Mouse (Mus musculus) kidney, embryonic 14.5 days (tissue): ENCODE results near the gene Cers5. TPM values are rescaled to one million over a fixed set of nuclear protein-coding genes. Genes with fewer than 3 reads are reported as not detected.
A peak's percentile ranks its signal among the peaks of the same experiment; 100 is the strongest.

ENCODE experiments used
- ATAC-seq: fragments of 200-750 bp; cut with Nextera tagmentation; 2 replicates; pipeline ENCODE4 v1.8.0; 2017; ENCODE audit warnings: moderate number of reproducible peaks, mild to moderate bottlenecking, moderate TSS enrichment, moderate library complexity; ENCODE audit not compliant: low FRiP score, low TSS enrichment
- H3K27ac ChIP-seq: fragments of 300-500 bp; sonication (generic); 2 replicates; pipeline ENCODE4 v1.5.1; 2014; ENCODE audit warnings: low read depth, mild to moderate bottlenecking, low read length, moderate library complexity, mixed read lengths
- H3K27me3 ChIP-seq: fragments of 300-500 bp; sonication (generic); 2 replicates; pipeline ENCODE4 v1.6.1; 2014; ENCODE audit warnings: mild to moderate bottlenecking, low read length; ENCODE audit not compliant: control insufficient read depth, insufficient read depth
- H3K36me3 ChIP-seq: fragments of 300-500 bp; sonication (generic); 2 replicates; pipeline ENCODE4 v1.6.1; 2014; ENCODE audit warnings: low read length, mixed read lengths; ENCODE audit not compliant: control insufficient read depth, insufficient read depth
- H3K4me1 ChIP-seq: fragments of 300-500 bp; sonication (generic); 2 replicates; pipeline ENCODE4 v1.6.1; 2014; ENCODE audit warnings: low read length, mixed read lengths; ENCODE audit not compliant: control insufficient read depth, insufficient read depth
- H3K4me2 ChIP-seq: fragments of 300-500 bp; sonication (generic); replicated peaks from 2 replicates; pipeline ENCODE4 v1.6.1; 2014; ENCODE audit warnings: low read depth, mild to moderate bottlenecking, low read length
- H3K4me3 ChIP-seq: fragments of 300-500 bp; sonication (generic); 2 replicates; pipeline ENCODE4 v1.5.1; 2014; ENCODE audit warnings: mild to moderate bottlenecking, low read length
- H3K9ac ChIP-seq: fragments of 300-500 bp; sonication (generic); 2 replicates; pipeline ENCODE4 v1.6.1; 2014; ENCODE audit warnings: low read depth, mild to moderate bottlenecking, low read length, moderate library complexity
- H3K9me3 ChIP-seq: fragments of 300-500 bp; sonication (generic); 2 replicates; pipeline ENCODE4 v1.6.1; 2016; ENCODE audit warnings: low read length; ENCODE audit not compliant: control insufficient read depth
- WGBS: fragments of 180-500 bp; shearing (Covaris S2); extraction: QIAGEN DNeasy Blood & Tissue Kit; methylation state at CpG from one replicate; pipeline ENCODE4 v1.1.7; 2014; 5-methylcytosine and 5-hydroxymethylcytosine counted together
- polyA plus RNA-seq: library from polyadenylated mRNA; unstranded; fragments of >200 nt; fragmentation: Nextera tagmentation; extraction: Ambion mirVana; gene quantifications from 2 replicates; pipeline ENCODE4 v1.2.1, GENCODE M21; 2014

Gene Cers5
- polyA plus RNA-seq, 1 experiment from 2014 or later: 87.7 TPM

DNA sequence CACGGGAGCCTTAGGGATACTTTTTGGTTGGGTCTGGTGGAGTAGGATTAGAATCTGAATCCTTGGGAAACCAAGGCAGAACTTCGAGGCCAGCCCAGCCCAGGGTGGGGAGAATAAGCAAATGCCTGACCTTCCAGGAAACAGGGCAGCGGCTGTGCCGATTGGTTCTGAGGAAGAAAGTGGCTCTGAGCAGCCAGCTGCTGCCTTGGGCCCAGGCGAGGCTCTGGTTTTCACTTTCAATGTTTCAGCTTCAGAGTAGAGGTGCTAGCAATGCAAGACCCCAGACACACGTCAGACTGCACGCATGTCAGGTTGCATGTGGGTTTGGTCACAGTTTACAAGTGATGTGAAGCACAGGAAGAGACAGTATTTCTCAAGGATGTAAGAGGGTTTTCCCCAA is 39.4 kb upstream of the Cers5 start:
- H3K4me2 ChIP-seq: no peak overlapping the region
- 71% methylated on average over 7 of the region's 7 CpGs for WGBS
- no peaks in the 10 kb centered on the region for H3K9me3 ChIP-seq
- peaks cover 6% of the 10 kb centered on the region; the same call in 1 of the 2 replicates for H3K36me3 ChIP-seq
- no peaks in the 10 kb centered on the region for H3K4me1 ChIP-seq
- H3K27me3 ChIP-seq: no peaks in the 10 kb centered on the region
- H3K27ac ChIP-seq: no peak overlapping the region
- ATAC-seq: no peak
- H3K4me3 ChIP-seq: no peak overlapping the region
- no peak overlapping the region for H3K9ac ChIP-seq

GRCm38 (mm10) chr15:99807776-99808735 is 35.4 kb upstream of the Cers5 start:
- H3K9me3 ChIP-seq: no peaks in the 10 kb centered on the region
- ATAC-seq: no peak
- H3K4me1 ChIP-seq: 0 out of 2 replicates have a peak, but pooled peaks cover 8% of the 10 kb centered on the region
- H3K36me3 ChIP-seq: peaks cover 14% of the 10 kb centered on the region; the same call in 1 of the 2 replicates
- no peak overlapping the region for H3K27ac ChIP-seq
- WGBS: 54% methylated on average over 21 of the region's 21 CpGs
- no peaks in the 10 kb centered on the region for H3K27me3 ChIP-seq
- H3K4me2 ChIP-seq: no peak overlapping the region
- H3K4me3 ChIP-seq: no peak overlapping the region
- H3K9ac ChIP-seq: no peak overlapping the region

GRCm38 (mm10) chr15:99806171-99806570 is 33.5 kb upstream of the Cers5 start:
- no peak for ATAC-seq
- Histone ChIP-seq H3K4me3 (no peak overlapping the region), H3K9me3 (no peaks in the 10 kb centered on the region), H3K27ac (no peak overlapping the region), H3K27me3 (no peaks in the 10 kb centered on the region), H3K4me2 (no peak overlapping the region), H3K36me3 (peaks cover 14% of the 10 kb centered on the region; the same call in 1 of the 2 replicates), H3K4me1 (0 out of 2 replicates have a peak, but pooled peaks cover 9% of the 10 kb centered on the region), H3K9ac (no peak overlapping the region)
- WGBS: 54% methylated on average over 7 of the region's 7 CpGs

DNA sequence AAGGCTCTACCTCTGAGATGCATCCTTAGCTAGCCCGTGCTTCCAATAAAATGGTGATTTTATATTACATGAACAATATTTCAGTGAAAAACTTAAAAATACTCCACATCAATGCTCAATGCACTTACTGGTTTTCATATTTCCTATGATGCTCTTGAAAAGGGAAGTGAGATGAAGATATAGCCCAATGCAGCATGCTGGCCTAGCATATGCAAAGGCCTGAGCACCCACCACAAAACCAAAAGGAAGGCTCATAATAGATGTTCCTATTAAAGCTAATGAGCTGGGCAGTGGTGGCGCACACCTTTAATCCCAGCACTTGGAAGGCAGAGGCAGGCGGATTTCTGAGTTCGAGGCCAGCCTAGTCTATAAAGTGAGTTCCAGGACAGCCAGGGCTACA is 33.0 kb upstream of the Cers5 start:
- Histone ChIP-seq H3K36me3 (peaks cover 16% of the 10 kb centered on the region; the same call in 1 of the 2 replicates), H3K9me3 (no peaks in the 10 kb centered on the region), H3K4me2 (no peak overlapping the region), H3K27me3 (no peaks in the 10 kb centered on the region), H3K4me3 (no peak overlapping the region), H3K9ac (no peak overlapping the region), H3K27ac (no peak overlapping the region), H3K4me1 (0 out of 2 replicates have a peak, but pooled peaks cover 9% of the 10 kb centered on the region)
- WGBS: 92% methylated on average over 4 of the region's 4 CpGs
- no peak for ATAC-seq

DNA sequence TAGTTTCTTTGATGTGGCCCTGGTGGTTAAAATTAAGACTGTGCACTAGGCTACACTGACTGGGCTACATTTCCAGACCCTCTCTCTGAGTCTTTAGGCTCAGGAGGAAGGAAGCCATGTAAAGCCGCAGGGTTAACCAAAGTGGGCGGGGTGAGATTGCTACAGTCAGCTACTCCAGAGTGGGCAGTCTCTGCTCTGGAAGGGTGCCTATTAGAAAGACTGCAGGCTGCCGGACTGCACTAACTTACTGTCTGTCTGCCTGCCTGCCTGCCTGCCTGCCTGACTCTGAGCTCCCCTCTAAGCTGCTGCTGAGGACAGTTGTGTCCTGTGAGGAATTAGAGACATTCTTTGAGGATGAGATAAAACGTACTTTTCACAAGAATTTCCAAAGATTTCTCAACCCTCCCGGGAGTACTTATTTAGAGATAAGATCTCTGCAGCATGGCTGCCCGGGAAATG is 30.5 kb upstream of the Cers5 start:
- Histone ChIP-seq H3K9ac (no peak overlapping the region), H3K4me1 (0 out of 2 replicates have a peak, but pooled peaks cover 9% of the 10 kb centered on the region), H3K36me3 (peaks cover 22% of the 10 kb centered on the region; the same call in 1 of the 2 replicates), H3K27ac (no peak overlapping the region), H3K4me3 (no peak overlapping the region), H3K9me3 (no peaks in the 10 kb centered on the region), H3K27me3 (no peaks in the 10 kb centered on the region), H3K4me2 (no peak overlapping the region)
- 25% methylated on average over 6 of the region's 6 CpGs for WGBS
- peak; percentile 49; the same call in 1 of the 2 replicates for ATAC-seq

- H3K36me3 ChIP-seq: peaks cover 21% of the 10 kb centered on the region; the same call in 1 of the 2 replicates
- WGBS: 49% methylated on average over 24 of the region's 24 CpGs
- H3K4me2 ChIP-seq: no peak overlapping the region
Measured at GRCm38 (mm10) chr15:99801885-99802572, 29.3 kb upstream of the Cers5 start.

DNA sequence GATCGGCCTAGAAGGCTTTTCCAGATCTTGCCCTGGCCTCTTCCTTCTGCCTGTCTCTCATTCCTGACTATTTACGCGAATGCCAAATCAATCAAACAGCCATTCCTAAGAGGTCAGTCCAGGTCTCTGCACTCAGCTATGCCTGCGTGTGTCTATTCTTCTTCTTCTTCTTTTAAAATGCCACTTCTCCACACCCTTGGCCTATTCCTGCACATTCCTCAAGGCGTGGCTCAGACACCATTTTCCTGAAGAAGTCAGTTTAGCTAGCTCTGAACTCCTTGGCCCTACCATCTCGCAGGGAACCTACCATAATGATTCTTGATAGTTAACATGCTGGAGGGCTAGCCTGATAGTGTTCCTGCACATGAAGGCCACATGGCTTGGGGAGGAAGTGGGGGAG is 27.0 kb upstream of the Cers5 start:
- Histone ChIP-seq H3K27ac (no peak overlapping the region), H3K4me1 (0 out of 2 replicates have a peak, but pooled peaks cover 9% of the 10 kb centered on the region), H3K4me3 (no peak overlapping the region), H3K9ac (no peak overlapping the region), H3K4me2 (no peak overlapping the region), H3K9me3 (no peaks in the 10 kb centered on the region), H3K36me3 (peaks cover 11% of the 10 kb centered on the region; the same call in 1 of the 2 replicates), H3K27me3 (no peaks in the 10 kb centered on the region)
- 89% methylated on average over 6 of the region's 6 CpGs for WGBS
- ATAC-seq: no peak

More at GRCm38 (mm10) chr15:99801885-99802572, 29.3 kb upstream of the Cers5 start:
- no peak overlapping the region for H3K27ac ChIP-seq
- H3K27me3 ChIP-seq: no peaks in the 10 kb centered on the region
- H3K4me3 ChIP-seq: no peak overlapping the region
- no peaks in the 10 kb centered on the region for H3K9me3 ChIP-seq
- ATAC-seq: no peak
- no peak overlapping the region for H3K9ac ChIP-seq
- H3K4me1 ChIP-seq: 0 out of 2 replicates have a peak, but pooled peaks cover 9% of the 10 kb centered on the region

- peaks cover 22% of the 10 kb centered on the region; the same call in 1 of the 2 replicates for H3K36me3 ChIP-seq
- H3K27ac ChIP-seq: no peak overlapping the region
- no peak overlapping the region for H3K9ac ChIP-seq
- H3K4me3 ChIP-seq: no peak overlapping the region
- H3K9me3 ChIP-seq: no peaks in the 10 kb centered on the region
- no peak for ATAC-seq
- H3K27me3 ChIP-seq: no peaks in the 10 kb centered on the region
- H3K4me1 ChIP-seq: no peaks in the 10 kb centered on the region
- no peak overlapping the region for H3K4me2 ChIP-seq
- 83% methylated on average over 5 of the region's 5 CpGs for WGBS
Measured at GRCm38 (mm10) chr15:99797898-99798297, 25.2 kb upstream of the Cers5 start.
